Mouse (Mus musculus) erythroid progenitor cell, adult 5-6 weeks (primary cell): ENCODE measurements around the gene Rccd1. TPM values are rescaled to one million over a fixed set of nuclear protein-coding genes. Genes with fewer than 3 reads are reported as not detected.

Experiments
- ATAC-seq: replicated peaks from 2 replicates; pipeline ENCODE4 v1.8.0; 2016; ENCODE audit warnings: moderate number of reproducible peaks, mild to moderate bottlenecking, moderate TSS enrichment, inconsistent platforms; ENCODE audit not compliant: poor library complexity, low FRiP score, severe bottlenecking
- total RNA-seq, 2 experiments: library from RNA; stranded (forward) in 1 of 2; stranded (reverse) in 1 of 2; fragments of 150-400 nt in 1 of 2; fragments of 186-747, 209-891 nt in 1 of 2; gene quantifications; 2 replicates each; pipeline versions ENCODE4 v1.2.3 to v1.2.4; 2015 to 2017; ENCODE audit warnings: low replicate concordance in 2 of 2

Gene Rccd1
- total RNA-seq, 2 experiments from 2014 or later = 1.1 to 3.8 TPM

DNA sequence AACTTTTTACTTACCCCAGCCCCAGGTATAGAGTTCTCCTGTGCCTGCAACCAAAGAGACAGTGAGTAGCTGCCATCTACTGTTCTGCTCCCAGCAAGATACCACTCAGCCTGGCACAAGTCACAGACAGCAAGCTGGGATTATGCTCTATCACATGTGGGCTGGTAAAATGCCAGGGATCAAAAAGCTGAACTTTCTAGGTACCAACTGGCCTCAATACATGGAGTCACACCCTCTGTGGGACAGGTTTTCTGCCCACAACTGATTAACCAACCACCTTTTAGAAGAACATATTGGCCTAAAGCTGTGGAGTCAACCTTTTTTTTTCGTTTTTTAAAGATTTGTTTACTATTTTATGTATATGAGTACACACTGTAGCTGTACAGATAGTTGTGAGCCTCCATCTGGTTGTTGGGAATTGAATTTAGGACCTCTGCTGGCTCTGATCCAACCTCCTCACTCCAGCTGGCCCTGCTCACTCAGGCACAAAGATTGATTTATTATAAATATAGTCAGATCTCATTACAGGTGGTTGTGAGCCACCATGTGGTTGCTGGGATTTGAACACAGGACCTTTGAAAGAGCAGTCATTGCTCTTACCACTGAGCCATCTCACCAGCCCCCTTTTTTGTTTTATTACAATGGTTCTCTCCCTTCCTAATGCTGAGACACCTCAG is 6.7 kb downstream of the Rccd1 start:
- ATAC-seq = no peak

DNA sequence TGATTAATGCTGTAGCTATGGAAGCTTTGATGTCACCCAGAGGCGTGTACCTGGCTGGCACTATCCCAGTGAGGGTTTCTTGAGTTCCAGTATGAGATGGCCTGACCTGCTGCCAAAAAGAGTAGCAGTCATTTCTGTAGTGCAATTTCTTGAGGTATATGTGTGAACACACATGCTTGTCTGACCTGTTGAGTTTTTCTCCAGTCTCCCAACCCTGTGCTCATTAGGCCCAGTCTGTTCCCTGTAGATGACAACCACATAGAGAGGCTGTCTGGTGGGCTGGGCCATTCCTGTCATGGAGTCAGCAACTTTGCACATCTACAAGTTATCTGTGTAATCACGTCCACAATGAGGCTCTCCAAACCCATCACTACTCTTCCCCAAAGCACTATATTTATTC is 8.5 kb downstream of the Rccd1 start:
- ATAC-seq = no peak

DNA sequence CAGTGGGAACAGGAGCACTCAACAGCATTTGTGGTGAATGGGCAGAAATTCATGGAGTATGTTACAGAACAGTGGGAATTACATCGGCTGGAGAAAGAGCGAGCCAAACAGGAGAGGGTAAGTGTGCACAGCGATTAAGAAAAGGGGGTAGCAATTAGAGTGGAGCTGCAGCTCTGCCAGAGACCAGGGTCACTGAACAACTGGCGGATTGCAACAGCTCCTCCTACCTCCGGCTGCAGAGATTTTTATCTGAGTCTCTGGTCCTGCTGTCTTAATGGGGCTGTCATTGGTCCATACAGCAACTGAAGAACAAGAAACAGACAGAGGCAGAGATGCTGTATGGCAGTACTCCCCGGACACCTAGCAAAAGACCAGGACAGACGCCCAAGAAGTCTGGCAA is 13.5 kb downstream of the Rccd1 start:
- no peak for ATAC-seq

DNA sequence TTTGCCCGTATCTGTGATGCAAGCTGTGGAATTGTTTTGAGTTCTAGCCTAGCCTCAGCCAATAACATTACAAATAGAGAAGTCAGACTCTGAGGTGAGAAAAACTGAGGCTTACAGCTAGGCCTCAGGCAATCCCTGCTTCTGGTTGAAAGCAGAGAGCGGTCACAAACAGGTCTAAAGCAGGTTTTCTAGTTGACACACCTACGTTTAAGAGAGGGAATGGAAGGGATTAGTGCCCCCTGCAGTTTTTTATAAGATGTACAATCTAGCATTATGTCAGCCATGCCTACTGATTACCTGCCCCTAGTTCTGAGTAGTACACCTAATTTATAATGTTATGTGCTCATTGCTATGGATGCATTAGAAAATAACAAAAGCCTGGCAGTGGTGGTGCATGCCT is 16.5 kb downstream of the Rccd1 start:
- ATAC-seq = no peak

DNA sequence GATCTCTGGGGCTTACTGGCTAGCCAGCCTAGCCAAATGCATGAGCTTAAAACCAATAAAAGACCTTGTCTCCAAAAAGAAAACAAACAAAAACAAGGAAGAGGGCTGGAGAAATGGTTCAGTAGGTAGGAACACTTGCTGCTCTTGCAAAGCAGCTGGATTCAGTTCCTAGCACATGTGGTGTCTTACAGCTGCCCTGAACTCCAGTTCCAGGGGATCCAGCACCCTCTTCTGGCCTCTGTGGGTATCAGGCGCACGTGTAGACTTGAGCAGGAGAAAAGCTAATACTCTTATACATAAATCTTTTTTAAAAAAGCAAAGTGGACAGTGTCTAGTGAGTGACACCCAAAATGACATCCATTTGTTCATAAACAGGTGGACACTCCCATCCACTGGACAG is 22.7 kb downstream of the Rccd1 start:
- ATAC-seq = no peak

DNA sequence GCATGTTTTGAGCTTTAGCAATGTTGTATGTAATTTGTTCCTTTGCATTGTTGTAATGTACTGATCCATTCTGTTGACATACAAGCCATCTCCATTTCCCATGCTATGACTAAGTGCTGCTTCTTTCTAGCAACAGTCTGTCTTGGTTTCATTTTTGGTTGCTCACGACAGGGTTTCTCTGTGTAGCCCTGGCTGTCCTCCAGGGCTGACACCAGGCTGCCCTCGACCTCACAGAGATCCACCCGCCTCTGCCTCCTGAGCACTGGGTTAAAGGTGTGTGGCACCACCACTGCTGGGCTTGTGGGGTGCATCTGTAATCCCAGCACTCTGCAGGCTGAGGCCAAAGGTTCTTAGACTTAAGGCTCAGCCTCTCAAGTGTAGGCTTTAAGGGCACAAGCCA is 24.7 kb downstream of the Rccd1 start:
- ATAC-seq = no peak

DNA sequence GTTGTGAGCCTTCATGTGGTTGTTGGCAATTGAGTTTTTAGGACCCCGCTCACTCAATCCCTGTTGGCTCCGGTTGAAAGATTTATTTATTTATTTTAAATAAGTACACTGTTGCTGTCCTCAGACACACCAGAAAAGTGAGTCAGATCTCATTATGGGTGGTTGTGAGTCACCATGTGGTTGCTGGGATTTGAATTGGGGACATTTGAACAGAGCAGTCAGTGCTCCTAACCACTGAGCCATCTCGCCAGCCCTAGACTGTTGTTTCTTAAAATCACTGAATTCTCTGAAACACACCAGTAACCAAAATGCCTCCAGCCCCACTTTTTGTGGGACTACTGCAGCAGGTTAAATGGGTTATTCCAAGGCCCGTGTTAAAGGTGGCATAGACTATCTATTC is 25.5 kb downstream of the Rccd1 start:
- no peak for ATAC-seq

DNA sequence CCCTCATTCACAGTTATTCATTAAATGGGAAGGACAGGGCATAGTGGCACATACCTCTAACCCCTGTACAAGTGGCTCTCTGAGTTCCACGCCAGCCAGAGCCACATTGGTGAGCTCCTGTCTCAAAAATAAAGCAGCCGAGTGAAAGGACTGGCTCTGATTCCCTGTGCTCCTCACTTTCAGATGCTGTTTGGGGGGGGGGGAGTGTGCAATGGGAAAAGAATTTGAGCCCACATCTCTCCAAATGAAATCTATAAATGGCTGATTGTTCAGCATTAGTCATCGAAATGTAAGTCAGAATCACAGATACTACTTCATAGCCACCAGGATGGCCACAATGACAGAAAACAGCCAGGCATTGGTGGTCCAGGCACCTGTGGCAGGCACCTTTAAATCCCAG is 27.2 kb downstream of the Rccd1 start:
- ATAC-seq = no peak

DNA sequence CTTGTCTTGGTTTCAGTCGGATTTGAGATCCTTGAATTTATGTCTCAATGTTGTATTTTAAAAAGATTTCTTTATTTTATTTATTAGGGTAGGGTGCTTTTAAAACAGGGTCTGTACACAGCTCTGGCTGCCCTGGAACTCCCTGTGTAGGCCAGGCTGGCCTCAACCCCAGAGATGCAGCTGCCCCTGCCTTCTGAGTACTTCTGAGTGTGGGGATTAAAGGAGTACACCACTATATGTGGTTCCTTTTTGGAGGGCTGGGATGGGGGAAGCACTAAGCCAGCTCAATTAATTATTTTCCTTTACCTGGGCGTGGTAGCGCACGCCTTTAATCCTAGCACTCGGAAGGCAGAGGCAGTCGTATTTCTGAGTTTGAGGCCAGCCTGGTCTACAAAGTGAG is 27.8 kb downstream of the Rccd1 start:
- no peak for ATAC-seq

DNA sequence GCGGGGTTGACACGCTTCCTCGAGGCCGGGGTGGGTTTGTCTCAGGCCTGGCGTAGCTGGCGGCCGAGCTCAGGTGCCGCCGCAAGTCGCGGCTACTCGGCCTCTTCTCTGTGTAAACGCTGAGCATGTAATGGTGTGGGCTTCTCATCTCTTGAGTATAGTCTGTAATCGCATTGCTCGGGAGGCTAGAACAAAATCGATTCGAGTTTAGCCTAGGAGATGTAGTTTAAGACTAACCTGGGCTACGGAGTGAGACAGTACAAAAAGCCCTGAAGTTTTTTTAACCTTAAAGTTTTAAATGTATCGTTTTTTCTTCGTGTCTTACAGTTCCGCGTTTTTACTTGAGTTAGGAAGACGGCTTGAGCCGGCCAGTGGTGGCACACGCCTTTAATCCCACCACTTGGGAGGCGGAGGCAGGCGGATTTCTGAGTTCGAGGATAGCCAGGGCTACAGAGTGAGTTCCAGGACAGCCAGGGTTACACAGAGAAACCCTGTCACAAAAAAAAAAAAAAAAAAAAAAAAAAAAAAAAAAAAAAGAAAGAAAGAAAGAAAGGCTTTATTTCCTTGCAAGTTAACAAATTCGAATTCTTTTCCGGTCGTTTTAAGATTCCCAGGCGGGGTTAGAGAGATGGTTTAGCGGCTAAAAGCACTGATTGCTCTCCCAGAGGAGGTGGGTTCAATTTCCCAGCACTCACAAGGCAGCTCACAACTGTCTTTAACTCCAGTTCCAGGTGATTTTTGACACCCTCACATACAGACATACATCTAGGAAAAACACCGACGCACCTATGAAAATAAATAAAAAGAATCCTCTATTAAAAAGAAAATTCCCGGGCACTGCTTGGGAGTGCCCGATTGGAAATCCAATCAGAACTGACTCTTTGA is 29.2 kb downstream of the Rccd1 start:
- ATAC-seq = peak; percentile 36; the same call in 1 of the 2 replicates

DNA sequence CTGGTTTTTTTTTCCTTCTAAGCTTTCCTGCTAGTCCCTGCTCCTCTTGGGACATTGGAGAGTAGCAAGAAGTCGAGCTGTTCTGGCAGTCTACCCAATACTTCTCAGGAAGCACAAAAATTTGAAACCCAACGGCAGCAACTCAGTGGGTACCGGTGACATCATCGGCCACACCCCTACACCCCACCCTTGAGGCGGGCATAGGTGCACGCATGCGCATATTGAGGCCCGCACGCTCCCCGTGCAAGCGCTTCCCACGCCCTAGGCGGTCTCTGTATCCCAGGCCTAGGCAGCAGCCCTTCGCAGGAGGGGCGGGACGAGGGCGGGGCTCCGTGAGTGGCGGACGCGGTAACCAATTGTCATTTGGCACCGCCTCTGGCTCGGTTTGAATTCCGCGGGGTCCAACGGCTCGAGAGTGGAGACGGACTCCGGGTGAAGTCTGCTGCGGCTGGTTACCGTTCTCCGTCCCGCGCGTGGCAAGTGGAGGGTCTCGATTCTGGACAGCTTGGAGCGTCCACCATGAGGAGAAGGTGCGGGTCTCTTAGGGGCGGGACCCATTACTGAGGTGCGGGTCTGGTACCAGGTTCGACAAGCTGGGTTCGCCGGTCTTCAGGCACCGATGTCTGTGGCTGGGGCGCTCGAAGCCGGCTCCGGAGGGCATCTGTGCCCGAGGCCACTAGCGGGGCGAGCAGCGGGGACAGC is 30.0 kb downstream of the Rccd1 start, which contains the start of gene Prc1:
Gene Prc1 (plus strand): TSS at position 389 of the 702 bp plus-strand sequence.
- ATAC-seq = peak; percentile 92

DNA sequence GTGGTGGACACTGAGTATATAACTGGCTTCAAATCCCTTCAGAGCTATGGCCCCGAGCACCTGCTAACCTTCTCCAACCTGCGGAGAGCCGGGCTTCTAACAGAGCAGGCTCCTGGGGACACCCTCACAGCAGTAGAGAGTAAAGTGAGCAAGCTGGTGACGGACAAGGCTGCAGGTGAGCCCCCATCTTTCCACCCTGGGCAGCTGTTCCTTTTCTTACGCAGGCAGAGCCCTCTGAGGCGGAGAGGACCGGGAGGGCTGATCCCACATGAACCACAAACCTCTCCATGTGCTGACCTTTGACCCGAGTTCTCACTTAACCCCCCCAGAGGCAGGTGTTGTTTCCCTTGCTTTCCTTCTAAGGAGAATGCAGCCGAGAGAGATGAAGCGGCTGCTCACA is 36.5 kb downstream of the Rccd1 start:
- no peak for ATAC-seq

DNA sequence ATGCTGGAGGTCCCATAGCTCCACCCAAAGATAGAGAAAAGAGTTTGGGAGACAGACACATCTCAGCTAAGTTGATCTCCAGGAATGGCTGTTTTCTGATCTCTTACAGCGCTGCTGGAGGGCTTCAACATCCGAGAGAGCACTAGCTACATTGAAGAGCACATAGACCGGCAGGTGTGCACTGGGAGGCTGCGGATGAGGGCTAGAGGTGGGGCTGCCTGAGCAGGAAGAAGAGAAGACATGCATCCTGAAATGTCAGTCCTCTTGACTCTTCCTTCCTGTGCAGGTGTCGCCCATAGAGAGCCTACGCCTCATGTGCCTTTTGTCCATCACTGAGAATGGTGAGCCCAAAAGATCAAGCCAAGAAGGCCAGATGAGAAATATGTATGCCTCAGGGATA is 38.5 kb downstream of the Rccd1 start:
- ATAC-seq = no peak

DNA sequence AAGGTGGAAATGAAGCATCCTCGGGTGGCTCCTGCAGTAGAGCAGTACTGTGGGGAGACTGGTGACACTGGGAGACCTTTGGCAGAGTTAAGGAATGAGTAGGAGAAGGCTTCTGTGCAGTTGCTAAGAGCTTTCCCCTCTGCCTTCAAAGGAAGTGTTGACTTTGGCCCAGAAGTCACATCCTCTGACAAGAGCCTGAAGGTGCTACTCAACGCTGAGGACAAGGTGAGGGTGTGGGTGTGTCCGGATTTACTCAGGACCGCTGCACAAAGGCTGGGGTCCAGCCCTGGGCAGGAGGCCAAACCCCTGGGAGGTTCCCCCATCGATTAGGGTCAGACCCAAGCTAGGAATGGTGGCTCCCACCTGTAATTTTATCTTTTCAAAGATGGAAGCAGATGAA is 39.9 kb downstream of the Rccd1 start:
- no peak for ATAC-seq

DNA sequence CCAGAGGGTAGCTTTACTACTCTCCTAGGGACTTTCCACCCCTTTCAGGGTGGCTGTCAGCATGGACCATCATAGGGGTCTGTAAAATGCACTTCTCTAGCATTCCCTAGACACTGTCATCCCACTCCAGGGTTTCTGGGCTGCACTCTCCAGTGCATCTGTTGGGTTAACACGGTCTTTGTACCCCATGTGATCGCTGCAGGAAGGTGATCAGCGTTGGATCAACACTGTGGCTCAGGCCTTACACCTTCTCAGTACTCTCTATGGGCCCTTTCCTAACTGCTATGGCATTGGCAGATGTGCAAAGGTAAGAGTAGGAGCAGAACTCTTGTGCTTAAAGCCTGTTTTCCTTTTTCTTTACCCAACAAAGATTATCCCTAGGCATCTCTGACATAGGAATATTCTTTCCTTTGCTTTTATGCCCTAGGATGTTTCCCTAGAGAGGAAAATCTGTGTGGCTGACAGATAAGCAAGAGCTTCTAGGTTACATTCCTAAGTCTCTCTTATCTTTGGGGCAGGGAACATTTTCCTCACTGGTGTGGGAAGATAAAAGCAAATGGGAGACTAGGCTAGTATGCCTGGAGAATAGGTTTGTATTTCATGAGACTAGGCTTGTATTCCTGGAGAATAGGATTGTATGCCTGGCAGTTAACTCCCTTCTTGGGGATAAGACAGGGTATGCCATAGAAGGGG is 40.9 kb downstream of the Rccd1 start:
- ATAC-seq = 0 out of 2 replicates have a peak, but pooled peaks have one; percentile 35

DNA sequence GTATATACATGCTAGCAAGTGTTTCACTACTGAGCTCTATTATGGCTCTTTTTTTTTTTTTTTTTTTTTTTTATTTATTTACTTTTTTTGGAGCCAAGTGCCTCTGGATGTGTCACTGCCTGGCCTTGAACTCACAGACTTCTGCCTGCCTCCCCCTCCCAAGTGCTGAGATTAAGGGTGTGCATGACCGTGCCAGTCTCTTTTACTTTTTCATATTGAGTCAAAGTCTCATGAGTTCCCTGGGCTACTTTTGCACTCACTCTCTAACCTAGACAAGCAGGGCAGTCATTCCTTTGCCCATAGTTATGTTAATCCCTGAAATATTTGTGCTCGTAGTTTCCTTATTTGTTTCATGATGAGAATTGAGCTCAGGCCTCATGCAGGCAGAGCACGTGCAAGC is 42.6 kb downstream of the Rccd1 start:
- no peak for ATAC-seq

DNA sequence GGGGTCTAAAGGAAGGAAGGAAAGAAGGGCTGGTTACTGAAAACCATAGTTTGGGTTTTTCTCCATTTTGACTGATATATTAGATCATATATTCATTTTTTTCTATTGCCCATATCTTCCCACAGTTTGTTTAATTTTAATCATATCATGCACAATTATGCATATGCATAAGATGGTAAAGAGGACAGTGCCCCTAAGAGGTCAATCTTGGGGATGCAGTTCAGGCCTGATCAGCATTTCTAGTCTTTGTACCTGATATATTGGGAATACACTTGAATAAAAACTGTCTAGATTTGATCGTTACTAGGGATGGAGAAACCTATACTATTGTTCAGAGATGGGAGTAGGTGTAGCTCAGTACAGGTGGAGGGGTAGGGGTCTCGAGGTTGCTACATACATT is 43.3 kb downstream of the Rccd1 start:
- no peak for ATAC-seq

DNA sequence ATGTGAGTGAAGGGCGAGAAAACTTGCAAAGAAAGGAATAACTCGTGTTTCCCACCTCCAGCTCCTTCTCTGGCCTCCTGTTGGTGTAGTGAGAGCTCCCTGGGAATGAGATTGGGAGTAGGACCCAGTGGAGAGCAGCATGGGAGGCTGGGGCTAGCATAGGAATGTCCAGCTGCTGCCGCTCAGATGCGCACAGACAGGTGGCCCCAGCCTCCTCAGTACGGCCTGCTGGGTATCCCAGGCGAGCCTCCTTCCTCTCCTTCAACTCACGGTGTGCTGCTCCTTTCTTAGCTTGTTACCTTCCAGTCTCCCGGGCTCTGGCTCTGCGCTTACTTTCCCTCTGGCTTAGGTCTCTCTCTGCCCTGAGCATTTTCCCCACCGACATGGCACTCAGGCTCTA is 44.2 kb downstream of the Rccd1 start:
- no peak for ATAC-seq

DNA sequence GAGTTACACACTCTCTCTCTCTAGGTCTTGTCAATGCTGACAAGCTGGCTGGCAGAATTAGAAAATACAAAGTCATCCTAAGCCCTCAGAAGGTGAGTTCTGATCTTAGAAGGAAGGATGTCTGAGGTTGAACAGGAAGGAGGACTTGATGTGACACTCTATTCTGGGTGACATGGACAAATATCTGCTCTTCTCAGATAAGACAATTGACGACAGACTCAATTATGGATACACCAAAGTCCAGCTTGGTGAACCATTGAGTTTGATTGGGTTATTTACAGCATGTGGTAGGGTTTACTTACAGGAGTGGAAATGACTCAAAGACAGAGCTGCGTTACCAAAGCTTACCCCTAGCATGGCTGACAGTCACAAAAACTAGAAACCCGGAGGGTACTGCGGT is 47.9 kb downstream of the Rccd1 start:
- no peak for ATAC-seq

DNA sequence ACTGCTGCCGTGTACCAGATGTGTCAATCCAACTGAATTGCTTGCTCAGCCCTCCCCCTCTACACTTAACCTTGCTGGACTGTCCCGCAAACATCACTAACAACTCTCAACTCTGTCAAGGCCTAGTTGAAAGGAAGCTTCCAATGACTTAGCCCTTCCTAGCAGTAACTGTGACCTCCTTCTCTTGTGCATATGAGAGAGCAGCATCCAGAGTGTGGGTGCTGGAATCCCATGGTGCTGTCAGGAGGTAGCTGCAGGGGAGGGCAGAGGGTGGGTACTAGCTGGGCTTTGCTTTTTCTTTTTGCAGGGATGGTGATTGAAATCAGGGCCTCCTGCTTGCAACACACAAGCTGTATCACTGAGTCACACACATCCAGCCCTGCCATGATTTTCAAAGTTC is 50.8 kb downstream of the Rccd1 start:
- ATAC-seq = no peak
